Mouse (Mus musculus): ENCODE data around the gene Gbp3. TPM values are rescaled to one million over a fixed set of nuclear protein-coding genes. Genes with fewer than 3 reads are reported as not detected.

Gene Gbp3
- 9.7 and 11.6 TPM in 2 replicates for polyA plus RNA-seq (2015; fragmentation: Nextera tagmentation; extraction: Ambion mirVana)

DNA sequence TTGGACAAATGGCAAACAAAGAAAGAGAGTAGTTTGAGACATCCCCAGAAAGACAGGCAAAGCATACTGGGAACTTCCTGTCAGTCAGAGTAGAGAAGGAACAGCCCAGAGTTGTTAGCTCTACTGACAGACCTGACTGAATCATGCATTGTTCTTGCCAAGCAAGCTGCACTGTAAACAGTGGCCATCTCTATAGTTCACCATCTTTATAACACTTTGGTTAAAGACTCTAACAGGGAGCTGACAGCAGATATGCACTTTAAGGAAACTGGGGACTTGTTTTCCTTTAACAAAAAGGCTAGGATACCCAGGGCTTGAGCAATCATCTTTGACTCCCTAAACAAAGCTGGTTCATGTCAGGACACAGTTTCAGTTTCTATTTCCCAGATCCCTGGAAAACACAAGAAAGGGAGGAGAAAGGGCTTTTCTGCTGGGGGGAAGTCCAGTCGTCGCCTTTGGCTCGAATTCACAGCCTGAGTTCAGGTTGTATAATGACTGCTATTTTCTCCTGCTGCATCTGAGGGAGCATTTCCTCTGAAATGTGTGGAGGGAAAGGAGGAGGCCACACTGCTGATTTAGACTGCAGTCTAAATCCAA, at the start of gene Gbp3:
Gene Gbp3, plus strand, starts transcription at position 395 of the 597 bp plus-strand sequence.

DNA sequence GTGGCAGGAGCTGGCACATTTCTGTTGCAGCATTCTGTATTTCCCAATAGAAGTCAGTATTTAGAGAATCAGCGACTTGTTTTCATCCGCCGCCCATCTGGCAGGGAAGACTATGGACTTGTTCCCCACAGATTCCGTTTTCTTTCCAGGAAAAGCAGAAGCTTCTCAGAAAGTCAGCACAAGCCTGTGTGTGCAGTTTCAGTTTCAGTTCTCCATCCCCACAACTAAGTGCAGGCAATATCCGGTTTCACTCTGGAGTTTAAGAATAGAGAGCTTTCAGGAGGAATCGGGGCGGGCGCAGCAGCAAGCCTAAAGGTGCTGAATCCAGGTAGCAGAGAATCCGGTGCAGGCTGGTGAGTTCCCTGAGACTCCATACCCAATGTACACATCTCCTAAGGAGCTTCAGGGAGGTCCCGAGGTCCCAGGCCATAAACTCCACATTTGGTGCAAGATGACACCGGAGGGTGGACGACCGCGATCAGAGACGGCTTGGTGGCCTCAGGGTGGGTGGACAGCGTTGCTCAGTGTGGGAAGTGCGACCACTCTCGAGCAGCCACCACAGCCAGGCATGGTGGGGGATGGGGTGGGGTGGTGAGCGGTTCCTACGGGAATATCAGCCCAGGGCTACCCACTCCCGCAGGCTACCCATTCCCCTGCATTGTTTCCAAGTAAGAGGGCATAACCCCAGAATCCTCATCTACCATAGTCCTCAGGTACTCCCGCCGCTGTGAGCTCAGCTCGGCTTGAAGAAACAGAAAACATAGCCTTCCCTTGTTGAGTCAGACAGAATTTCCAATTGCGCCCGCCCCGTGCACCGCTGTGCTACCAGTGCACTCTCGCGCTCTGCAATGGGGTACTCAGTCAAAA, 29.5 kb upstream of the Gbp3 start, which contains the start of gene Gbp7:
Gene Gbp7, plus strand, starts transcription at position 256 of the 867 bp plus-strand sequence.

DNA sequence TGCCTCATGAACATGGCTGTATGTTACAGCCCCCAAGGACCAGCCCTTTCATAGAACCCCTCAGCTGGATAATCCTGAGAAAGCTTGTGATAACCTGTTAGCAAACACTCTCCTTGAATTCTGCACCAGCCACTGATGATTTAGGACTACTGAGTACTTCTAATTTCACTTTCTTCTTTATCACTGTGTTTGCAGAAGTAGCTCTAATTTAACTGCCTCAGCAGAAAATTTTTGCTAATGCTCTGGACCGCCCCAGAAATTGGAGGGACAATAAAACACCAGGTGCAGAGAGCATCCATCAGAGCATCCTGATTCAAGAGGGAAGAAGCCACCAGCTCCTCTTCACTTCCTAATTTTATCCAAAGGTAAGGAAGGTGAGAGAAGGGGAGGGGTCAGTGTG, 34.7 kb downstream of the Gbp3 start, which contains the start of gene Gbp2b:
Gene Gbp2b, plus strand, starts transcription at position 301 of the 400 bp plus-strand sequence.

DNA sequence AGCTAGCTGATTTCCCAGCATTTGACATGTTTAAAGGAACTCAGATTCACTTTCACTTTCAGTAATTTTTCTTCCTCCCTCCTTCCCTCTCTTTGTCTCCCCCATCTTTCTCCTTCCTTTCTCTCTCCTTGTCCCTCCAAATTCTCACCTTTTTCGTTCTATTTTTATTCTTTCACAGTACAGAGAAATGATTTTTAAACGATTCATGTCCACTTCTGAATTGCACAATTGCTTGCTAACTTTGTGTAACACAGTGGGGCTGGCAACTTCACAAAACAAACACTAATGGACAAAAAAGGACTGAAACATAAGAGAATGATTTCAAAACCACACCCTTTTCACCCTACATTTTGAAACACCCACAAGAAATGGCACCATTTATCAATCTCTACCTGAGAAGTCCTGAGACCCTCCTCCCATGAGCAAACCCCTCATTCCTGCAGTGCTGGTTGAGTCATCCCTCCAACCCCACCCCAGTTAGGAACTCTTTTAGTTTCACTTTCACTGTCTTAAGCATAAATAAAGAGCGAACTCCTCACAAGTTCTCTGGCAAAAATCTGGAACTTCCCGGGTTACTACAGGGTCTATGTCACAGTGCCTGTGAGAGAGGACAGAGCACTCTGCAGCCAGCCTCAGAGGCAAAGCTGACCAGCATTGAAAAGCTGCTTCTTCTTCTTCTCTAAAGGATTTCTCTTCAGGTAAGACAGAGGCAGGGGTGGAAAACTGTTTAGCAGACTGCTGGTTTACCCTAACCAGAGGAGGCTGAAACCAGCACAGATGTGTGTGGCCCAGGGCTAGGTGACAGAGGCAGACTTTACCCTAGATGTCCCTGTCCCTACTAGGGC, 60.5 kb downstream of the Gbp3 start, which contains the start of gene Gbp2:
Gene Gbp2, plus strand, starts transcription at position 492 of the 845 bp plus-strand sequence.

Other genes with a start within 250 kb of the Gbp3 start
- gene Pdlim5, start 164.3 kb upstream of the Gbp3 start, polyA plus RNA-seq (2015; fragmentation: Nextera tagmentation; extraction: Ambion mirVana), result 12.9 and 21.0 TPM in 2 replicates
- 0.41 and 0.86 TPM in 2 replicates for gene Gbp5, start 66.0 kb upstream of the Gbp3 start, polyA plus RNA-seq (2015; fragmentation: Nextera tagmentation; extraction: Ambion mirVana)
- 9.5 and 15.4 TPM in 2 replicates for gene Gbp7, start 29.7 kb upstream of the Gbp3 start, polyA plus RNA-seq (2015; fragmentation: Nextera tagmentation; extraction: Ambion mirVana)
- gene Gbp2b, start 34.8 kb downstream of the Gbp3 start, polyA plus RNA-seq (2015; fragmentation: Nextera tagmentation; extraction: Ambion mirVana), result not detected in 2 replicates
- 10.1 and 11.6 TPM in 2 replicates for gene Gbp2, start 60.6 kb downstream of the Gbp3 start, polyA plus RNA-seq (2015; fragmentation: Nextera tagmentation; extraction: Ambion mirVana)
- gene Kyat3, start 141.0 kb downstream of the Gbp3 start, polyA plus RNA-seq (2015; fragmentation: Nextera tagmentation; extraction: Ambion mirVana), result 10.8 and 14.1 TPM in 2 replicates
- 137 and 157 TPM in 2 replicates for gene Gtf2b, start 205.0 kb downstream of the Gbp3 start, polyA plus RNA-seq (2015; fragmentation: Nextera tagmentation; extraction: Ambion mirVana)

All from adrenal gland, postnatal 0 days (tissue).